Mouse (Mus musculus) midbrain, embryonic 16.5 days (tissue): ENCODE data around the gene Mthfsl. TPM values are rescaled to one million over a fixed set of nuclear protein-coding genes. Genes with fewer than 3 reads are reported as not detected.
"Not testable (repeated sequence)": the region's sequence is repeated elsewhere in the genome, so short reads cannot be mapped to it uniquely, and the experiment has no call there.

Experiments
- ATAC-seq: fragments of 200-750 bp; cut with Nextera tagmentation; 2 replicates; pipeline ENCODE4 v1.8.0; 2017; ENCODE audit warnings: moderate TSS enrichment
- H3K27ac ChIP-seq: fragments of 300-500 bp; sonication (generic); 2 replicates; pipeline ENCODE4 v1.5.1; 2014; ENCODE audit warnings: mild to moderate bottlenecking, low read length, mixed read lengths
- H3K27me3 ChIP-seq: fragments of 300-500 bp; sonication (generic); 2 replicates; pipeline ENCODE4 v1.6.1; 2014; ENCODE audit warnings: low read depth, low read length, mixed read lengths; ENCODE audit not compliant: control insufficient read depth, insufficient read depth
- H3K36me3 ChIP-seq: fragments of 300-500 bp; sonication (generic); 2 replicates; pipeline ENCODE4 v1.6.1; 2014; ENCODE audit warnings: mild to moderate bottlenecking, low read length, moderate library complexity, mixed read lengths; ENCODE audit not compliant: control insufficient read depth, insufficient read depth
- H3K4me1 ChIP-seq: fragments of 300-500 bp; sonication (generic); 2 replicates; pipeline ENCODE4 v1.6.1; 2014; ENCODE audit warnings: mild to moderate bottlenecking, low read length, mixed read lengths; ENCODE audit not compliant: control insufficient read depth, insufficient read depth
- H3K4me2 ChIP-seq: fragments of 300-500 bp; sonication (generic); 2 replicates; pipeline ENCODE4 v1.6.1; 2014; ENCODE audit warnings: mild to moderate bottlenecking, low read length, mixed read lengths
- H3K4me3 ChIP-seq: fragments of 300-500 bp; sonication (generic); 2 replicates; pipeline ENCODE4 v1.5.1; 2014; ENCODE audit warnings: low read depth, mild to moderate bottlenecking, low read length, moderate library complexity, mixed read lengths
- H3K9ac ChIP-seq: fragments of 300-500 bp; sonication (generic); 2 replicates; pipeline ENCODE4 v1.6.1; 2014; ENCODE audit warnings: low read depth, low read length, mixed read lengths
- H3K9me3 ChIP-seq: fragments of 300-500 bp; sonication (generic); replicated peaks from 2 replicates; pipeline ENCODE4 v1.6.1; 2014; ENCODE audit warnings: mild to moderate bottlenecking, low read length, mixed read lengths; ENCODE audit not compliant: control insufficient read depth, poor library complexity, severe bottlenecking
- WGBS: fragments of 180-500 bp; shearing (Covaris S2); extraction: QIAGEN DNeasy Blood & Tissue Kit; methylation state at CpG from one replicate; pipeline ENCODE4 v1.1.7; 2014; 5-methylcytosine and 5-hydroxymethylcytosine counted together
- polyA plus RNA-seq: library from polyadenylated mRNA; unstranded; fragments of >200 nt; fragmentation: Nextera tagmentation; extraction: Ambion mirVana; gene quantifications from 2 replicates; pipeline ENCODE4 v1.2.1, GENCODE M21; 2015

Gene Mthfsl
- polyA plus RNA-seq = 33.0 and 37.9 TPM in 2 replicates

- H3K9ac ChIP-seq = 0 out of 2 replicates have a peak within 1 kb of the TSS, but pooled peaks have one; percentile 38
These were observed at the start of gene Mthfsl for GRCm38 (mm10) chr9:88719989-88720537. Gene Mthfsl, minus strand, starts transcription at chr9:88720296.

GRCm38 (mm10) chr9:88769470-88769869 is 49.4 kb upstream of the Mthfsl start:
- H3K4me2 ChIP-seq, H3K36me3 ChIP-seq, H3K4me3 ChIP-seq, H3K27me3 ChIP-seq, ATAC-seq, H3K9ac ChIP-seq, H3K4me1 ChIP-seq, H3K27ac ChIP-seq, H3K9me3 ChIP-seq: not testable (repeated sequence)
- WGBS = 80% methylated on average over 3 of the region's 5 CpGs

More at GRCm38 (mm10) chr9:88719989-88720537, at the start of gene Mthfsl:
- ATAC-seq = peak; percentile 84
- H3K4me1 ChIP-seq, H3K27me3 ChIP-seq, H3K9me3 ChIP-seq, H3K36me3 ChIP-seq: not testable (repeated sequence)
- H3K27ac ChIP-seq = peak within 1 kb of the TSS; percentile 81
- 20% methylated on average over 11 of the region's 12 CpGs for WGBS
- peak within 1 kb of the TSS; percentile 35 for H3K4me3 ChIP-seq
- H3K4me2 ChIP-seq = peak within 1 kb of the TSS; percentile 49

- H3K9me3 ChIP-seq, H3K36me3 ChIP-seq, ATAC-seq, H3K4me1 ChIP-seq, H3K27me3 ChIP-seq, H3K4me3 ChIP-seq, H3K9ac ChIP-seq, H3K4me2 ChIP-seq, H3K27ac ChIP-seq: not testable (repeated sequence)
- WGBS = no CpG with 5 or more reads among the region's 2 CpGs
These were observed 26.6 kb upstream of the Mthfsl start for GRCm38 (mm10) chr9:88746687-88747086.

GRCm38 (mm10) chr9:88746046-88746445 is 25.9 kb upstream of the Mthfsl start:
- not testable (repeated sequence) for H3K4me3 ChIP-seq, H3K9me3 ChIP-seq, H3K27ac ChIP-seq, ATAC-seq, H3K9ac ChIP-seq, H3K4me2 ChIP-seq, H3K4me1 ChIP-seq, H3K27me3 ChIP-seq, H3K36me3 ChIP-seq
- WGBS = no CpG with 5 or more reads among the region's 2 CpGs

GRCm38 (mm10) chr9:88735289-88735688 is 15.2 kb upstream of the Mthfsl start:
- H3K4me1 ChIP-seq, H3K9me3 ChIP-seq, H3K4me2 ChIP-seq, H3K27me3 ChIP-seq, H3K36me3 ChIP-seq, H3K9ac ChIP-seq, H3K4me3 ChIP-seq, ATAC-seq, H3K27ac ChIP-seq: not testable (repeated sequence)

- H3K4me1 ChIP-seq, H3K4me2 ChIP-seq, H3K4me3 ChIP-seq, H3K36me3 ChIP-seq, ATAC-seq, H3K27ac ChIP-seq, H3K9ac ChIP-seq, H3K27me3 ChIP-seq, H3K9me3 ChIP-seq: not testable (repeated sequence)
- WGBS = 83% methylated on average over 1 of the region's 1 CpGs
These were observed 13.1 kb upstream of the Mthfsl start for GRCm38 (mm10) chr9:88733182-88733581.

- H3K27me3 ChIP-seq, H3K9me3 ChIP-seq, H3K4me2 ChIP-seq, ATAC-seq, H3K4me3 ChIP-seq, H3K27ac ChIP-seq, H3K4me1 ChIP-seq, H3K36me3 ChIP-seq, H3K9ac ChIP-seq: not testable (repeated sequence)
- WGBS = 80% methylated on average over 1 of the region's 3 CpGs
These were observed 12.2 kb upstream of the Mthfsl start for GRCm38 (mm10) chr9:88732334-88732733.

- not testable (repeated sequence) for H3K27me3 ChIP-seq, H3K36me3 ChIP-seq, H3K9me3 ChIP-seq, H3K4me1 ChIP-seq, H3K4me3 ChIP-seq, H3K27ac ChIP-seq, ATAC-seq, H3K9ac ChIP-seq, H3K4me2 ChIP-seq
- 96% methylated on average over 5 of the region's 5 CpGs for WGBS
These were observed 11.6 kb upstream of the Mthfsl start, which contains the start of gene Bcl2a1d for GRCm38 (mm10) chr9:88731728-88732127. Gene Bcl2a1d, minus strand, starts transcription at chr9:88731914.

GRCm38 (mm10) chr9:88728311-88728710 is 8.2 kb upstream of the Mthfsl start:
- H3K4me1 ChIP-seq, H3K4me2 ChIP-seq, H3K27ac ChIP-seq, H3K9ac ChIP-seq, H3K36me3 ChIP-seq, ATAC-seq, H3K27me3 ChIP-seq, H3K4me3 ChIP-seq, H3K9me3 ChIP-seq: not testable (repeated sequence)
